Mouse (Mus musculus) kidney, adult 2 months (tissue): ENCODE measurements around the gene Fcgr2b.

Source experiments
- CTCF ChIP-seq: fragments of 200-500 bp; conservative IDR thresholded peaks from 2 replicates; pipeline ENCODE4 v1.5.1; 2011; ENCODE audit warnings: low read depth, mild to moderate bottlenecking, control low read depth, low read length, moderate library complexity, mixed read lengths; ENCODE audit not compliant: insufficient read depth, insufficient read length
- POLR2A ChIP-seq: fragments of 200-500 bp; IDR thresholded peaks from one replicate; pipeline ENCODE4 v1.6.1; 2011; ENCODE audit warnings: low read depth, low read length, control low read depth

DNA sequence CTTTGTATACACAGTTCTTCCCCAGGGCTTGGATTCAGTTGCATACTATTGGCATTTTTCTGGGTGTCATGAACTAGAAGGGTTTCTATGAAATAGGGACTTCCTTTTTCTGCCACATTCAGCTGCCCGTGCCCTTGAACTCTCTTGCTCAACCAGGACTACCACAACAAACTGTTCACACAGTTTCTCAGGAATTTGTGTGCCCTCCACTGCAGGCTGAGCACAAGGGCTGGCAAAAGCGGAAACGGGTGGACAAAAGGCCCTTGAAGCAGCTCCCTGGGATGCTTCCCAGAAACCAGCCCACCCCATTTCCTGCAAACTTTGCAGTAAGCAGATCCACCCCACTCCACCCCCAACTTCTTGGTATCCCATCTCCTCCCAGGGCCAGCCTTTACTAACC, 8.8 kb downstream of the Fcgr2b start:
- TF ChIP-seq CTCF (no peak), POLR2A (no peak)
